Mouse (Mus musculus) liver, embryonic 14.5 days (tissue): ENCODE measurements around the gene P2rx7.

Experiments used
- CTCF ChIP-seq: IDR thresholded peaks from 2 replicates; pipeline ENCODE4 v1.5.1; 2016; ENCODE audit warnings: antibody characterized with exemption, low read depth, control low read depth
- EP300 ChIP-seq: IDR thresholded peaks from 2 replicates; pipeline ENCODE4 v1.6.1; 2016; ENCODE audit warnings: antibody characterized with exemption, low read depth

DNA sequence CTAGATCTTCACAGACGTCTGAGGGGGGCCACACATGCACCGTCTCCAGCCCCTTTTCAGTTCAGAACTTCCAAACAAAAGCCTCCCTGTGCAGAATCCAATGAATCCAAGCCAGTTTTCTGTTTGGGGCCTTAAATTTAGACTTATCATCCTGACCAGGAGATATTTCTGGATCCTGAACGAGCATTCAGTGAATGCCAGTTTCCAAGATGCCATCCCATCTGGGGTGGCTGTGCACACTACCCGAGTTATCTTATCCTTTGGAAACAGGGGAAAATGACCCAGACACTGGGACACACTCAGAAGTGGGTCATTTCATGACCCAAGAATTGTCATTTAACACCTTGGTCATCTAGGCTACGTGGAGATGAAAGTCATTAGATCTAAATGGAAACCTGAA, 26.0 kb upstream of the P2rx7 start:
- no peak for TF ChIP-seq CTCF
- no peak for TF ChIP-seq EP300
